Mouse (Mus musculus) bone marrow, adult 2 months (tissue): ENCODE data around the gene Mitf.

Source experiments
- CTCF ChIP-seq: fragments of 200-500 bp; IDR thresholded peaks from 2 replicates; pipeline ENCODE4 v1.5.1; 2011; ENCODE audit warnings: low read length, control low read depth; ENCODE audit not compliant: control insufficient read depth, insufficient read depth
- POLR2A ChIP-seq: fragments of 200-500 bp; IDR thresholded peaks from 2 replicates; pipeline ENCODE4 v1.6.1; 2011; ENCODE audit warnings: low read depth, mild to moderate bottlenecking, control low read depth, low read length, borderline replicate concordance; ENCODE audit not compliant: control insufficient read depth

GRCm38 (mm10) chr6:97876990-97877389 is 70.1 kb downstream of the Mitf start:
- TF ChIP-seq CTCF (no peak), POLR2A (no peak)
